Mouse (Mus musculus) cerebellum, adult (tissue): ENCODE data around the gene Car10.
A peak's percentile ranks its signal among the peaks of the same experiment; 100 is the strongest.

ENCODE experiments used
- ATAC-seq: cut with Nextera tagmentation; 2 replicates; pipeline ENCODE4 v1.9.2; 2017; ENCODE audit warnings: mild to moderate bottlenecking, moderate library complexity, mixed read lengths; ENCODE audit not compliant: insufficient number of reproducible peaks, low FRiP score, low TSS enrichment

Gene Car10

GRCm38 (mm10) chr11:93550908-93551307 is 453.1 kb downstream of the Car10 start:
- no peak for ATAC-seq

GRCm38 (mm10) chr11:93559118-93559517 is 461.3 kb downstream of the Car10 start:
- no peak for ATAC-seq

GRCm38 (mm10) chr11:93560570-93560969 is 462.7 kb downstream of the Car10 start:
- no peak for ATAC-seq

GRCm38 (mm10) chr11:93562330-93562865 is 464.6 kb downstream of the Car10 start:
- ATAC-seq = no peak

GRCm38 (mm10) chr11:93565756-93566155 is 467.9 kb downstream of the Car10 start:
- peak; percentile 94 for ATAC-seq

- no peak for ATAC-seq
Measured at GRCm38 (mm10) chr11:93571917-93572641, 474.3 kb downstream of the Car10 start.

GRCm38 (mm10) chr11:93577441-93577840 is 479.6 kb downstream of the Car10 start:
- ATAC-seq = peak; percentile 58; the same call in 1 of the 2 replicates

GRCm38 (mm10) chr11:93579626-93580025 is 481.8 kb downstream of the Car10 start:
- ATAC-seq = no peak

- ATAC-seq = no peak
Measured at GRCm38 (mm10) chr11:93581326-93581725, 483.5 kb downstream of the Car10 start.

- ATAC-seq = no peak
Measured at GRCm38 (mm10) chr11:93587788-93588187, 490.0 kb downstream of the Car10 start.

- no peak for ATAC-seq
Measured at GRCm38 (mm10) chr11:93590652-93591051, 492.8 kb downstream of the Car10 start.

GRCm38 (mm10) chr11:93594033-93594432 is 496.2 kb downstream of the Car10 start:
- no peak for ATAC-seq

GRCm38 (mm10) chr11:93598175-93598574 is 500.3 kb downstream of the Car10 start:
- ATAC-seq = no peak; the same call in 1 of the 2 replicates

GRCm38 (mm10) chr11:93599755-93600154 is 501.9 kb downstream of the Car10 start:
- no peak for ATAC-seq

- no peak for ATAC-seq
Measured at GRCm38 (mm10) chr11:93603575-93603974, 505.7 kb downstream of the Car10 start.

GRCm38 (mm10) chr11:93607111-93607510 is 509.3 kb downstream of the Car10 start:
- no peak for ATAC-seq

GRCm38 (mm10) chr11:93608716-93609115 is 510.9 kb downstream of the Car10 start:
- no peak for ATAC-seq

- ATAC-seq = no peak
Measured at GRCm38 (mm10) chr11:93612071-93612470, 514.2 kb downstream of the Car10 start.

GRCm38 (mm10) chr11:93614851-93615250 is 517.0 kb downstream of the Car10 start:
- ATAC-seq = peak; percentile 85; the same call in 1 of the 2 replicates

GRCm38 (mm10) chr11:93623605-93624004 is 525.8 kb downstream of the Car10 start:
- ATAC-seq = no peak; the same call in 1 of the 2 replicates

- ATAC-seq = no peak
Measured at GRCm38 (mm10) chr11:93639410-93639809, 541.6 kb downstream of the Car10 start.

- no peak; the same call in 1 of the 2 replicates for ATAC-seq
Measured at GRCm38 (mm10) chr11:93640954-93641353, 543.1 kb downstream of the Car10 start.
